Mouse (Mus musculus) myocyte (in vitro differentiated cells): ENCODE data around the gene Sdc4.

ENCODE experiments used
- POLR2A ChIP-seq: IDR thresholded peaks from one replicate; pipeline ENCODE4 v1.6.1; 2011; ENCODE audit warnings: low read depth, mild to moderate bottlenecking, control low read depth, moderate library complexity; ENCODE audit not compliant: insufficient read length
- POLR2AphosphoS2 ChIP-seq: IDR thresholded peaks from one replicate; pipeline ENCODE4 v1.6.1; 2011; ENCODE audit warnings: low read depth, control low read depth; ENCODE audit not compliant: insufficient read length

DNA sequence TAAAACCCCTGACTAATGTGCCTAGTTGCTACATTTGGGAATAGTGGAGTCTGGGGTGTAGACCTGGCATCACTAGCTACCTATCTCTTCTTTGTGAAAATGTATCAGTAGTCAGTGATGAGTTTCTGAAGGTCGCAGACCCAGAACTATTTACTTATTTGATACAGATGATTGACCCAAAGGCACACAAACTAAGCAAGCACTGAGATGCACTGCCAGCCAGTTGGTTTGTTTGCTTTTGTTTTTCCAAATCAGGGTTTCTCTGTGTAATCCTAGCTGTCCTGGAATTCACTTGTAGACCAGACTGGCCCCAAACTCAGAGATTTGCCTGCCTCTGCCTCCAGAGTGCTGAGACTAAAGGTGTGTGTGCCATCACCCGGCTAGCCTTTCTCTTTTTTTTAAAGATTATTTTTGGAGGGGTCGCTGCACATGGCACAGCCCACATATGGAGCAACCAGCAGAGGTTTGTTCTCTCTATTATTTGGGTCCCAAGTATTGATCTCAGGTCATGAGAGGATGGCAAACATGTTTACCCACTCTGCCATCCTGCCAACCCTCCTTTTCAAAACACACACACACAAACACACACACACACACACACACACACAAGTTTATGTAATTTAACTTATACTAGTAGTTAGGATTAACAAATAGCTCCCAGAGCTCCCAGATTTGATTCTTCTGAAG, 1.9 kb upstream of the Sdc4 start:
- TF ChIP-seq POLR2AphosphoS2 (no peak), POLR2A (no peak)
